Mouse (Mus musculus) frontal cortex, postnatal 25 days (tissue): ENCODE measurements at regions not wholly inside any gene's neighbourhood (a gene's known extent, or its start where the extent isn't known, plus 50 kb on each side); places are given as distances from the start of the nearest gene placed in this dataset.

Experiments
- DNase-seq, 2 experiments: peaks; one replicate each; pipeline ENCODE4 v3.0.0; 2022; ENCODE audit warnings: low spot score in 2 of 2

DNA sequence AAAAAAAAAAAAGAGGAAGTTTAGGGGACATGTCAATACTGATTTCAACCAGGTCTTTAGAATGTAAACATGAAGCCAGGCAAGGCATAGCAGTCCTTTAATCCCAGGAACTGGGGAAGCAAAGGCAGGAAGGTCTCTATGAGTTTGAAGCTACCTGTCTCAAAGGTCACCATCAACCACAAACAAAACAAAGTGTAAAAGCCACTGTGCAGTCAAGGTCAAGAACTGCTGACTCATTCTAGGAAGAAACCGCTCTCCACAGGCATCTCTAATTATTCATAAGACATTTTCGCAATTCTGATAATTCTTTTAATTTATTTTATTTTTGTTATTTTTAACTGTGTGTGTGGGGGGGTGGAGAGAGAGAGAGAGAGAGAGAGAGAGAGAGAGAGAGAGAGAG is 364.0 kb downstream of the Cntnap4 start:
- no peak for DNase-seq

DNA sequence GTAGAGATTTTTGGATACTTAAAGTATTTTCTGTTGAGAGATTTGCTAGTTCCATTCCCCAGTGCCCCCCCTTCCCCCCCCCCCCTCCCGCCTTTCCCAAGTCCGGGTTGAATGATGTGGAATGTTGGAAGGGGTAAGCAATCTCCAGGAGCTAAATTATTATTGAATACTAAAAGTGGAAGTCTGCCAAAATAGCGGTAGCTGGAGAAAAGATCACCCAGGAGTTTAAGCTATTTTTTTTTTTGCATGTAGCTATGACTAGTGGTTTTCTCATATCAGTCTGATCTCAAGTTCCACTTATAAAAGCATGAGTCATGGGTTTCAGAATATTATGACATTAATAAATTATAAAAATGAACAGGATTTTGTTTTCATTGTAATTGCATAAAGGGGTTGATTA is 365.6 kb downstream of the Cntnap4 start:
- DNase-seq: no peak

DNA sequence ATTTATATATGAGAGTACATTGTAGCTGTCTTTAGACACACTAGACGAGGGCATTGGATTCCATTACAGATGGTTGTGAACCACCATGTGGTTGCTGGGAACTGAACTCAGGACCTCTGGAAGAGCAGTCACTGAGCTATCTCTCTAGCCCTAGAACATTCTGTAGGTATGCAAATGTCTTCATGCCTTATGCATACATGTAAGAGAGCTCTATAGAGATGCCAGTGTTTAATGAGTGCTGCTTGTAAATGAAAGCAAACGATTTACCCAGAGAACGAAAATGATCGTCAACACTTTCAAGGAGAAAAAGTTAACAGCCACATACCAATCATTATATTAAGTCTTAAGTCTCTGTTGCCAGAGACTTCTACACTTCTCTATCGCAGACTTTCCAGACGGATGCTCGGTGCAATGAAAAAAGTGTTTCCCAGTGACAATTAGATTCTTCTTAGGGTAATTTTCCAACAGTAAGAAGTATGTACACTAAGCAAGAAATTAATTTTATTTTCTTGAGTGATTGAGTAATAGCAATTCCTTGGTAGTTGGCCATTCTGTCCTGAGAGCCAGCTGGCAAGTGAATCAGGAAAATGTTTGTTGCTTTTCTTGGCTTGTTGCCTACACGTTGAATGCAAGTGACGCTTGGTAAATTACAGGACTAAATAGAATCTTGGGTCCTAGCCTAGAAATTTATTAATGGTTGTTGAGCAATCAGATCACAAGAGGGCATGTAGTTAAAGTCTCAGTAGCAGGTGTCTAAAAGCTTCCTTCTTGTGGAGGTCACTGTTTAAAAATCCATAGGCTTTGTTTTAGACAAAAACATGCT is 366.3 kb downstream of the Cntnap4 start:
- no peak for DNase-seq

DNA sequence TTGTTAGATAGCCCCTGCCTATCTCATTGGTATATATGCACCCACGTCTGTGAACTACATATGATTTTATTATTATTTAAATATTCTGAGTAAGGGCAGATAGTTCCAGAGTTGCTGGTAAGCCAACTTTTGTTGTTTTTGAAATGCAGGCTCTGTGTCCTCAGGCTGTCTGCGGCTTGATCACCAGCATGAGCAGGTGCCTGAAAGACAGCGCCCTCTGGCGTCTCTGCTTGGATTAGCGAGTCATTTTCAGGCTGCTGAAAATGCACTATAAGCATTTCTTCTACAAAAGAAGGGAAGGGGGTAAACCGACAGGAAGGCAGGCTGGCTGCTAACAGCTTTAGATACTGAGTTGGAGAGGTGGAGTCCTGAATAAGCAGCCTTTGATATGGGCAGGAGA is 402.6 kb downstream of the Cntnap4 start:
- DNase-seq: peak; percentile 76 to 82

DNA sequence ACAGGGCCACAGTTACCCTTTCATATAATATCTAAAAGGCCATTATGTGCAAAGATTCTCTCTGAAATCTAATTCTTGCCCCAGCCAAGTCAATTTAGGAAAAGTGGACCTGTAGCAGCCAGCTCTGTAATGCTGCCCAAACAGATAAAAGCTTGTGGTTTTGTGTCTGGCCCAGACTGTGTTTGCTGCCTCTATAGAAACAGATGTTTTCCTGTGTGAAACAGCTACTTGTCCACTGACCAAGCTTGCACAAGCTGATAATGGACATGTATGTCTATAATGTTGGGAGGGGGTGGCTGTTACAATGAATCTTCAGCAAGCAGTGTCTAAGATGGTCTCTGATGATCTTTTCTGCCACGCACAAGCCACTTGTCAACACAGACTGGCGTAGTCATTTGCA is 405.9 kb downstream of the Cntnap4 start:
- DNase-seq: no peak

DNA sequence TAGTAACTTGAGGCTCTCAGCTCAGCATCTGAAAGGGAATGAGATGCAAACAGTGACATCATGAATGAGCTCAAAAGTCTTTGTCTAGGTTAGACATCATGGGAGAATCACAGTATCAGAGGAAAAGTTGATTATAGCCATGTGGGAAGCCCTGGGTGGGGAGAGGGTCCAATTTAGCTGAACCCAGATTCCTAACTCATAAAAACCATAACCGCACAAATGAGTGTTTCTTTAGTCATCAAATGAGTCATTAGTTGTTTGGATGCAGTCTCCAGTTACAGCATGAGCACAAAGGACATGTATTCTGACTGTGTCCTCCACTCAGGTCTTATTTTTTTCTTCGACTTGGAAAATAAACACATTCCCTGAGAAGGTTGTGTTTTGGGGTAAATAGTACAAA is 406.5 kb downstream of the Cntnap4 start:
- DNase-seq: no peak

DNA sequence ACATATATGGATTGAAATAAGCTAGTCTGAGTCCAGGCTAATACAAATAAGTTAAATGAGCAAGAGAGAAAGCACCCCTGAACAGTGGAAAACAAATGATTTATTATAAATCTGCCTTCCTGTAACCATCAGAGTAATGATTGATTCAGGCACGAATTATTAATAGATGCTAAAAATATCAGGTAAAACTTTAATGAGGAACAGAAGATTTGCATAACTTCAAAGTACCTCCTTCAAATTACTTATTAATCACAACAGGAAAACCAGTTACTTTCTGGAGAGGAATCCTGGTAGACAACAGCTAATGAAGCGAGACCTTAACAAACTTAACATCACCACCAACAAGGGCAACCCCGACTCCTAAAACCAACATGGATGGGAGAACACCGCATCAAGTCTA is 423.9 kb downstream of the Cntnap4 start:
- DNase-seq: no peak

DNA sequence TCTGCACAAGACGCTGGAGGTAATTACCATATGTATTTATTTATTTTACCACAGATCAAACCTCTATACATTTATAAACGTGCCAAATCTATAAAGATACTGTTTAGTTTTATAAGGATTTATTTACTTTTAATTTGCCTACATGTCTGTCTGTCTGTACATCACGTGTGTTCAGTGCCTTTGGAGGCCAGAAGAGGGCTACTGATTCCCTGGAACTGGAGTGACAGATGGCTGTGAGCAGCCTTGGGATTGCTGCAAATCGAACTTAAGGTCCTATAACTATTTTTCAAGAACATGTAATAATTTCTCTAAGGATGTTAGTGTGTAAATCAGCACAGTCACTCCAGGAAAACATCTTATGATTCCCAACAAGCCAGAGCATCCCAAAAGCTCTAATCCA is 437.5 kb downstream of the Cntnap4 start:
- no peak for DNase-seq

DNA sequence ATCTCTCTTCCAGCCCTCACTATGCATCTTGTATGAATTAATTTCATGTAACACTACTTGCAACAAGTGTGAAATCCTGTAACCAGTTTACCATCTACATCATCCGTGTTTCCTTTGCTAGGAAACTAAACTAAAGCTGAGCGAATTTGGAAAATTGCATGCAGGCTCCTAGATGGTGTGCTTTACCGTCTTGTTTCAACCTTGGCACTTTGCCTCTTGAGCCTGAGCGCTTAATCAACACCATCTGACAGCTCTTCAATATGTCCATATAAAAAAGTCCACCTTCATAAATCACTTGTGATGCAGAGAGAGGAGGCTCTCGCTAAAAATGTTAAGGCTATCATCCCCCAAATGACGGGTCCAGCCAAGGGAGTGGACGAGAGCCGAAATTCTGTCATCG is 459.0 kb downstream of the Cntnap4 start:
- DNase-seq: no peak

DNA sequence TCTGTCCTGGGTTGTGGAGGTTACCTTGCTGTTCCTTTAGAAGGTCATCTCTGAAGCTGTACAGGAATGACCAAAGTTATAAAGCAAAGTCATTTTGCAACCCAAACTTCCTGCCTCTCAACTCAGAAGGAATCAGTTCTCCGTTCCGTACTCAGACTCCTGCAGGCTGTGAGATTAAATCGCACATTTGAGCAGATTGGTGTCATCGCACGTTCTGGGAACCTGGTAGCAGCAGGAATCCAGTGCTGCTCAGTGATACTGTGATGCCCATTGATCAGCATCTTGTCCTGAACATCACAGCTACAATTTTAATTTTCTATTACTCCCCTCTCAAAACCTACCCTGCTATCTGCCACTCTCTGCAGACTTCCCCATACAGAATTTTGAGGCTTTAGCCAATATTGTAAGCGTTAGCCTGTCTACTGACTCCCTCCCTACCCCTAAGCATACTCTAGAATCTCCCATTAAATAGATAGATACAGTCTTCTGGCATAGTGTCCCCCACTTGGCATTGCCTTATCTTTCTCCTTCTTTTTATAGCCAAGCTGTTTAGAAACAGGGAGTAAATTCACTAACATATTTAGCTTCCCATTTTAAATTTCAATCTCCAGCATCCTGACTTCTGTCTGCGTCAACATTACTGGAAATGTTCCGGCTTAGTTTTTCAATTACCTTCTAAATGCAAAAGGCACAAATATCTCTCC is 482.1 kb downstream of the Cntnap4 start:
- DNase-seq: no peak

DNA sequence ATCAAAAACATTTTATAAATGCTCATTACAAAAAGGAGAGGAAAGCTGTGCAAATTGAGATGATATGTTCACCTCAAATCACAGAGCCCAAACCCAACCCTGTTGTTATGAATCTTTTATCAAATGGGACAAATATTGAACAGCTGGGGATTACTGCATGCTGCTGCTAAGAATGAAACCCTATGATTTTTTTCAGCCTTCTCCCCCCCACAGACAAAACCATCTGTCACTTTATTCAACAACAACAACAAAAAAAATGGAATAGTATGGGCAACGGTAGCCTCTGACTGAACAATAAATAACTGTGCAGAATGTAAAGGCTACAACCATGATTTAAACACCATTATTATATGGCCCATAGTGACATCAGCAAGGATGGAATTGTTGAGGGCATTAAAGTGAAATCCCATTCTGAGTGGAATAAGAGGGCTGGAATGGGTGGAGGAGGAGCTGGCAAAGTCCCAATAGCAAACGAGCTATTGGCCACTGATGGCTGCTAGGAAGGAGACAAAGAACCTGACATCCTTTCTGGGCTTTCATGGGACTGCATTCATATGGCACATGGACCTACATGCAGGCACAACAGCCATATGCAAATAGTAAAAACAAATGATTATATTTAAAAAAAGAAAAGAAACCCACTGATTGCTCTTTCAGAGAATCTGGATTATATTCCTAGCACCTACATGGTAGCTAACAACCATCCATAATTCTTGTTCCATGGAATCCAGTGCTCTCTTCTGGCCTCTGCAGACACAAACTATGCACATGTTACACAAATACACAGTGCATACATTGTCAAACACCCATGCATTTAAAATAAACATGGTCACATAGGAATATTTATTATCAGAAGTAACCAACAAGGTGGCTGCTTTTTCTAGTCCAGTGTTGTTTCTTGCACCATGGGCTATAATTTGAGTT is 495.7 kb downstream of the Cntnap4 start:
- no peak for DNase-seq

DNA sequence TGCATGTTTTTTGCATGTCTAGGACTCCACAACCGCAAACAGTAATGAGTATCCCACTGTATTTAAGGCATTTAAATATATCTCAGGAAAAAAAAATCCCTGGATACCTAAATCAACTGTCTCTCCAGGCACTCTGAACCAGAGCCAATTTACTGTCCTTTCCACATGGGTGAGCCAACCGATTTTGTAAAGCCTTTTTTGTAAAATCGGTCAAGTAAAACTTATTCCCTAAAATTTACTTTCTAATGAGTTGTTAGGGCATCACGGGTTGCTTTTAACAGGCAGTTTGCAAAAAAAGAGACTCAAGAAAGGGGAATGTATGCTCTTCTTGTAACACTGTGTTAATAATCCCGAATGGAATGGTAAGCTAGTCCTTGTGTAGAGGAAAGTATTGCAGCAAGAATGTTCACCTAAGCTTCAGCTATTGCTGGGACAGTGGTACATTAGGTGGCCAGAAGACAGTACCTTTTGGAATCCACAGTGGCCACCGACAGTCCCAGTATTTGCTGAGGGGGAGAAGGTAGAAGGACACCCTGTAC is 496.4 kb downstream of the Cntnap4 start:
- DNase-seq: no peak

DNA sequence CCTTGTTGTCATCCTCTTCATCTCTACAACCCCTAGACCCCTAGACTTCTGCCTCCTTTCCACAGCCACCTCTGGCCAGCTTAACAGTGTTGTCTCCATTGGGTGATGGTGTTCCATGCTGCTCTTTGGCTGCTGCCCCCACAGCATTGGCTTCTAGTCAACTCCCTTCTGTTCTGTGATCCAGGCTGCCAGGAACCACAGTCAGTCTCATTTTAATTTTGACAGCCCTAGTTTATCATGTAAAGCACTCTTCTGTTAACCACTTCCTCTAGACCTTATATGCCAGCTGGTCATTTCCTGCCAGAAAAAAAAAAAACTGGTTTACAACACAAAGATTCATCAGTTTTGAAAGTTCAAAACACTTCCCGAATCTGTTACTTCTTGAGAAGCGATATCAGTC is 514.1 kb downstream of the Cntnap4 start:
- DNase-seq: no peak

DNA sequence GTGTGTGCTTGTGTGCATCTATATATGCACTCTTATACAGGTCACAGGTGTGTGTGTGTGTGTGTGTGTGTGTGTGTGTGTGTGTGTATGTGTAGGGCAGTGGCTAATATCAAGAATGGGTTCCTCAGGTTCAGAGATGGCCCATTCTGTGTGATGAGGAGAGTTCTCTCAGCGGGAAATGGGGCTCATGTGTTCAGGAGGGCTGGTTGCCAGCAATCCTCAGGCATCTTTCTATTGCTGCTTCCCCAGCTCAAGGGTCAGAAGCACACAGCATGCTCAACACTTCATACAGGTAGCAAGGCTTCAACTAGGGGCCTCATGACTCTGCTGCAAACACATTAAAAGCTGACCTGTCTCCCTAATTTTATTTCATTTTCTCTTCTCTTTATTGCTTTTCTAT is 517.7 kb downstream of the Cntnap4 start:
- no peak for DNase-seq

DNA sequence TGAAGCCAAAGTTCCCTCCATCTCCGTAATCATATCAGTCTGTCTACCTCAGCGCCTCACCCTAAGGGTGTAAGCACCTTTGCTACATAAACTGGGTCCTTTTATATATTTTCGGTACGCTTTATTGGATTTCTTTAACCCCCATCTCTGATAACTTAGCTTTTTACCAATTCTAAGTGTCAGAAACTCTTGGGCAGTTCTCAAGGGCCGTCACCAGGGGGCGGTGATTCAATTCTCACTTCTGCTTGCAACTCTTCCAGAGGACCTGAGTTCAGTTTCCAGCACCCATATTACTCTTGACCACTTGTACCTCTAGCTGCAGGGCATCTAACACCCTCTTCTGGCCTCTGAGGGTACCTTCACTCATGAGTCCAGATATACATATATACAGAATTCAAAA is 523.7 kb upstream of the Mon1b start:
- DNase-seq: no peak

DNA sequence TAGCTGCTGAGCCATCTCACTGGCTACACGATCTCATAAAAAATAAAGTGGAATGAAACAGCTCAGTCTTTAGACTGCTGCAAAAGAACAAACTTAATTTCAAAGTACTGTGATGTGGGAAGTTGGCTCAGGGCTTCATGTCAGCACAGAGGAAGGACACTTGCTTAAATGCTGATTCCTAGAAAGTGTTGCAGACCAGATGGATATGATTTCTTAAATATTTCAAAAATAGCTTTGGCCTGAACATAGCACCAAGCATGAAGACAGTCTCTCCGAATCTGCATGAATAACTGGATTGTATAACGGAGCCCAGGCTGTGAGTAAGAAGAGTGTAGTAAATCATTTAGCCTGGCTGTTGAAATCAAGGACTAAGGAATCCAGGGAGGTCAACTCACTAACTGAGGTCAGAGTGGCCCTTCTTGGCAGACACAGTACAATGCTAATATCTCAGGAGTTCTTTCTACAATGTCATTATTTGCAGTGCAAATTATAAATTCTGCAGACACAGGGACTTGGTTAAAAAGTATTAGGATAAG is 521.2 kb upstream of the Mon1b start:
- no peak for DNase-seq

DNA sequence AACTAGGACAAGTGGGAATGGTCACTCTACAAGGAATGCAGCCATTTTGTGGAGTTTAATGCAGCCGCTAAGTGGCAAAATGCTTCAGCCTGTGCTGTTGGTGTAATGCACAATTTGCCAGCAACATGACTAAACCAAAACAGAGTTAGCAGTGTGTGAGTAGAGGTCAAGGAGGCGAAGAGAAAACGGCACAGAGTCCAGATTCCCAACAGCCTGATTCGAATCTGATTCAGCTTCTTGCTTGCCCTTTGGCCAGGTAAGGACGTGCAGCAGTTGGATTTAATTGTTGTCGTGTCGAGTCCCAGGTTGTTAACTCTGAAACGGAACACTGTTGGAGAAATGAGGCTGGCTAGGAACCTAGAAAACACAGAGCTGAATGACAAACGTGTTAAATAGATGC is 518.1 kb upstream of the Mon1b start:
- DNase-seq: no peak

DNA sequence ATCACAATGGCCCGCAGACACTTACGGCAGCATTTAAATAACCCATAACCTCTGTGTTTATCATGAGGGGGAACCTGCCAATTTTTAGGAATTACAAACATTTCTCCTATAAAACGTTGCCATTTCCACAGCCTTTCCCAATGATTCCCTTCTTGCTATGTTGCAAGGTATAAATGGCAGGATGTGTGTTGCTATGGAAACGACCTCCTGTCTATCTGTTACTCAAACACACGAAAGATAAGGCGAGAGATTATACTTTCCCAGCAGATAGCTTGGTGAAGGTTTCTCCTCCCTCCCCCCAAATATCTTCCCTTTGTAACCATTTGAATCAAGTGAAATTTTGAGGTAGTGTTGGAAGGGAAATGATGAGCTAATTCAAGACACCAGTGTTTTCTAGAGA is 509.8 kb upstream of the Mon1b start:
- DNase-seq: no peak

DNA sequence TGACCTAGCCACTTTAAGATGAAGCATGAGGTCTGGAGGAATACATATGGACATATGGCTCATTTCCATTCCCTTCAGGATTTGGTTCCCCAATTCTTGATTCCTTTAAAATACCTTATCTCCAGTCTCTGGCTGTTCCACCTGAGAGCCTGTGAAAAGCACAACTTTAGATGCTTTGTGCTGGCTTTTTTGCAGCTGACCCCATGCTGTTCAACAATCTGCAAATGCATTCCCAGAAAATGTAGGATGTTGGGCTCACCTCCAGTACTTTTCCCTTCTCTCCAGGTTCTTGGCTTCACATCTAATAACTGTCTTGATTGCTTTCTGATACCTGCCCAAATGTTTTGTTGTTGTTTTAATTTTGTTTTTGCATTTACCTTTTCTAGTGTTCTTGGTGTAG is 498.0 kb upstream of the Mon1b start:
- DNase-seq: no peak

DNA sequence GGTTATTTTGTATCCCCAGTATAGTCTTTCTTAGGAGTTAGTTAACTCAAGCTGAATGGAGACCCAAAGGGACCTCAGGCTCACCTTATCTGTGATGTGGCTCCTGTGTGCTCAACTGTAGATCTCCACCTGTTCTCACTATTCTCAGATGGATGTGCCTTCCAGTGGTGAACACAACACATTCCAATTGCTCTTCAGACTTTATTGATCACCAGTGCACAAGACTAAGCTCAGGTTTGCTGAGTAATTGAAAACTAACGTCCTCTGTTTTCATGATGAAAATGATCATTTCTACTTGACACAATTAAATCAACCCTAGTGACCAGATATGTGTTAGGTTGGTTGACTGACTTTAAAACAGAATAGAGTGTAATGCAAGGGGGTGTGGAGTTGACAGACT is 495.4 kb upstream of the Mon1b start:
- DNase-seq: no peak

DNA sequence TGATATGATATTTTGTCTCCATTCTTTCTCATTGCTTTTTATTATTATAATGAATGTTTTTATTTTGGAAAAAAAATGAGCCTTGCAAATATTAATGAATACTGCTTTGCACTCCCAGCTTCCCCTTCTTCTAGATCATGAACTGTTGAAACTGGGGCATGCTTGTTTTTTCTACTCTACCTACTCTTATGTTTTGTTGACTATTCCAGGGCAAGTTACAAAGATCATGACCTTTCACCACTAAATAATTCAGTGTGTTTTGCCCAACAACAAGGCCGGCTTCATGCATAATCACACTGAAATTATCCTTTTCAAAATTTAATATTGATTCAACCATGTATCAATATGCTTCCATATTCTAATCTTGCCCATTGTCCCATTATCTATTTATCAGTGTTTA is 494.3 kb upstream of the Mon1b start:
- no peak for DNase-seq

DNA sequence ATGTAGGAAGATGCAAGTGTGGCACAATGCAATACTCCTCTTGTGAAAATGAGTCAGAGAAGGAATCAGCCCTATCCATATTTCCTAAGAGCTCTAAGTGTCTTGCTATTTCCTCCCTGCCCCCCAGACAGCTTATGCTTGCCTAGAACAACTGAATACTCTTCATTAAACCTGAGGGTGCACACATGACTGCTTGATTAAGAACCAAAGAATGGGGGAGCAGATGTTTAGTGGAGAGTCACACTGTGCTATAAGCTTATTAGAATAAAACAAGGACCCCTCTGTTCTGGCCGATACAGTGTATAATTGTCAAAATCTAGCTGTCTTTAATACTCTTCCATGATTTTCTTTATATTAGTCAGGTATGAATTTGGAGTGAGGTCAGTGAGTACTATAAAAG is 458.8 kb upstream of the Mon1b start:
- no peak for DNase-seq
